In genomic region chr7:128541771-128542170, GRCm38 (mm10) we compare ENCODE assay signal across 15 mouse cellular contexts. TPM values are rescaled to one million over a fixed set of nuclear protein-coding genes. Genes with fewer than 3 reads are reported as not detected.
A peak's percentile ranks its signal among the peaks of the same experiment; 100 is the strongest.
DNase-seq lines count a peak whose midpoint lies in the region; ATAC-seq lines count a peak whose summit lies in the region.
"Had no signal": no experiment of that assay in that cellular context is flagged by ENCODE, and none has a peak within 500 bp of the region (broad histone marks: within the 10 kb centered on the region; RNA-seq: fewer than 3 reads in every experiment).

No protein-coding gene starts in this region.

- intact Hi-C loops in heart, postnatal 25 days (cut with DNase I) = loop anchor here (2.0 kb wide), 1 partner anchor 17 kb away; no protein-coding TSS in a partner anchor

- peaks cover 79% of the 10 kb centered on the region for H3K4me1 ChIP-seq in heart, embryonic 13.5 days
- H3K4me1 ChIP-seq in midbrain, embryonic 10.5 days = peaks cover 19% of the 10 kb centered on the region
- H3K4me1 ChIP-seq in midbrain, embryonic 11.5 days (ENCODE audit: control insufficient read depth, insufficient read depth, low read length) = peaks cover 3% of the 10 kb centered on the region; the same call in 1 of the 2 replicates
- H3K4me1 ChIP-seq in embryonic facial prominence, embryonic 13.5 days = peaks cover 22% of the 10 kb centered on the region
- peaks cover 13% of the 10 kb centered on the region for H3K4me1 ChIP-seq in intestine, embryonic 15.5 days (replicated peaks)

- peak overlapping the region; percentile 66 for H3K27ac ChIP-seq in heart, embryonic 13.5 days (replicated peaks)
- H3K27ac ChIP-seq in midbrain, embryonic 10.5 days (replicated peaks) = peak overlapping the region; percentile 2; the same call in 1 of the 2 replicates
- H3K27ac ChIP-seq in midbrain, embryonic 11.5 days (ENCODE audit: low read depth, low read length) = no peak overlapping the region
- H3K27ac ChIP-seq in embryonic facial prominence, embryonic 13.5 days = no peak overlapping the region
- H3K27ac ChIP-seq in intestine, embryonic 15.5 days = no peak overlapping the region

- H3K9me3 ChIP-seq in heart, embryonic 13.5 days = no peaks in the 10 kb centered on the region
- H3K9me3 ChIP-seq in midbrain, embryonic 10.5 days (replicated peaks) = no peaks in the 10 kb centered on the region
- H3K9me3 ChIP-seq in midbrain, embryonic 11.5 days (ENCODE audit: control insufficient read depth, low read length) = no peaks in the 10 kb centered on the region
- no peaks in the 10 kb centered on the region for H3K9me3 ChIP-seq in embryonic facial prominence, embryonic 13.5 days
- no peaks in the 10 kb centered on the region for H3K9me3 ChIP-seq in intestine, embryonic 15.5 days

- no peak for DNase-seq in heart, postnatal 25 days (ENCODE audit: low spot score)
- DNase-seq in midbrain, embryonic 10.5 days (ENCODE audit: low spot score) = no peak
- no peak for DNase-seq in midbrain, embryonic 11.5 days (ENCODE audit: low spot score, missing footprints)
- no peak for DNase-seq in layer of hippocampus, postnatal 14 days (ENCODE audit: low spot score in 2 of 2)
- DNase-seq: adrenal gland, postnatal 25 days; liver; lung, adult 2 months; right cerebral cortex, postnatal 4 days; thymus, postnatal 25 days had no signal

- peak overlapping the region; percentile 65 for H3K9ac ChIP-seq in heart, embryonic 13.5 days
- no peak overlapping the region for H3K9ac ChIP-seq in midbrain, embryonic 11.5 days (ENCODE audit: low read length)
- peak overlapping the region; percentile 44; the same call in 1 of the 2 replicates for H3K9ac ChIP-seq in embryonic facial prominence, embryonic 13.5 days
- H3K9ac ChIP-seq in intestine, embryonic 15.5 days = 0 out of 2 replicates have a peak overlapping the region, but pooled peaks have one; percentile 8

- 75% methylated on average over 17 of the region's 17 CpGs for WGBS in heart, embryonic 13.5 days
- 87% methylated on average over 17 of the region's 17 CpGs for WGBS in midbrain, embryonic 10.5 days
- WGBS in midbrain, embryonic 11.5 days = 82% methylated on average over 17 of the region's 17 CpGs
- 85% methylated on average over 17 of the region's 17 CpGs for WGBS in embryonic facial prominence, embryonic 13.5 days
- 87% methylated on average over 17 of the region's 17 CpGs for WGBS in intestine, embryonic 15.5 days

- no peak overlapping the region for H3K4me3 ChIP-seq in heart, embryonic 13.5 days
- no peak overlapping the region for H3K4me3 ChIP-seq in midbrain, embryonic 10.5 days
- H3K4me3 ChIP-seq in midbrain, embryonic 11.5 days (ENCODE audit: low read depth, low read length) = no peak overlapping the region
- no peak overlapping the region for H3K4me3 ChIP-seq in embryonic facial prominence, embryonic 13.5 days
- no peak overlapping the region for H3K4me3 ChIP-seq in intestine, embryonic 15.5 days (replicated peaks)

- ATAC-seq in heart, embryonic 13.5 days (ENCODE audit: extremely low read depth, insufficient number of reproducible peaks, low FRiP score, low TSS enrichment) = no peak
- no peak for ATAC-seq in midbrain, embryonic 11.5 days (ENCODE audit: low FRiP score)
- ATAC-seq in embryonic facial prominence, embryonic 13.5 days (ENCODE audit: insufficient number of reproducible peaks, insufficient read depth, low FRiP score, low TSS enrichment, low read depth) = no peak
- ATAC-seq in intestine, embryonic 15.5 days = no peak
- ATAC-seq: CD4-positive, CD25-positive, alpha-beta regulatory T cell, adult 4 months; inflammation-experienced regulatory T-cells, adult 6 months; midbrain, embryonic 16.5 days had no signal

- H3K4me2 ChIP-seq in heart, embryonic 13.5 days = no peak overlapping the region
- H3K4me2 ChIP-seq in midbrain, embryonic 11.5 days = no peak overlapping the region
- H3K4me2 ChIP-seq in embryonic facial prominence, embryonic 13.5 days = no peak overlapping the region
- H3K4me2 ChIP-seq in intestine, embryonic 15.5 days (replicated peaks) = no peak overlapping the region

- no peaks in the 10 kb centered on the region for H3K27me3 ChIP-seq in heart, embryonic 13.5 days (replicated peaks)
- peaks cover 19% of the 10 kb centered on the region for H3K27me3 ChIP-seq in midbrain, embryonic 10.5 days (ENCODE audit: low read depth, poor library complexity, severe bottlenecking)
- H3K27me3 ChIP-seq in midbrain, embryonic 11.5 days (ENCODE audit: control insufficient read depth, insufficient read depth, low read length) = no peaks in the 10 kb centered on the region
- H3K27me3 ChIP-seq in embryonic facial prominence, embryonic 13.5 days = no peaks in the 10 kb centered on the region
- no peaks in the 10 kb centered on the region for H3K27me3 ChIP-seq in intestine, embryonic 15.5 days (replicated peaks)

- peaks cover 73% of the 10 kb centered on the region for H3K36me3 ChIP-seq in heart, embryonic 13.5 days
- peaks cover 26% of the 10 kb centered on the region for H3K36me3 ChIP-seq in midbrain, embryonic 10.5 days
- H3K36me3 ChIP-seq in midbrain, embryonic 11.5 days (ENCODE audit: control insufficient read depth, insufficient read depth, low read length) = no peaks in the 10 kb centered on the region
- peaks cover 62% of the 10 kb centered on the region for H3K36me3 ChIP-seq in embryonic facial prominence, embryonic 13.5 days
- peaks cover 13% of the 10 kb centered on the region for H3K36me3 ChIP-seq in intestine, embryonic 15.5 days

RNA-seq across cellular contexts. Expression of gene Bag3, which starts 18.4 kb away (rescaled TPM):
- 21.5 and 22.6 TPM in 2 replicates for polyA plus RNA-seq in heart, embryonic 13.5 days (2015; fragmentation: Nextera tagmentation; extraction: Ambion mirVana)
- total RNA-seq in heart, postnatal 25 days (2021) = 100 to 1,000 TPM; 220 to 262 TPM
- polyA plus RNA-seq in midbrain, embryonic 10.5 days (2016; fragmentation: Nextera tagmentation; extraction: Ambion mirVana) = 6.4 and 7.2 TPM in 2 replicates
- polyA plus RNA-seq in midbrain, embryonic 11.5 days (2014; fragmentation: Nextera tagmentation; extraction: Ambion mirVana) = 3.0 and 4.3 TPM in 2 replicates
- 13.5 and 14.4 TPM in 2 replicates for polyA plus RNA-seq in embryonic facial prominence, embryonic 13.5 days (2015; fragmentation: Nextera tagmentation; extraction: Ambion mirVana)
- polyA plus RNA-seq in intestine, embryonic 15.5 days (2015; fragmentation: Nextera tagmentation; extraction: Ambion mirVana) = 10.9 and 12.3 TPM in 2 replicates
- total RNA-seq in layer of hippocampus, postnatal 14 days (2021) = 10 to 100 TPM in 1 of 2 experiments, 1 to 10 TPM in 1; 8.9 to 10.3 TPM

Comparison
In these comparisons a context has a peak if more than half of its experiments do, and no peak if none do; other contexts are left out.
1. H3K27ac ChIP-seq: peak in heart, embryonic 13.5 days (single experiment) and midbrain, embryonic 10.5 days (single experiment); none in midbrain, embryonic 11.5 days (single experiment), embryonic facial prominence, embryonic 13.5 days (single experiment) and intestine, embryonic 15.5 days (single experiment).